Mouse (Mus musculus): ENCODE measurements around the gene Bfsp2.

- TF ChIP-seq POLR2A (IDR thresholded peaks at IDR 0.05; ENCODE audit: control insufficient read depth, extremely low read depth, insufficient read depth, low read length, poor library complexity) (0 out of 2 replicates have a peak, but pooled peaks have one; percentile 44), CTCF (IDR thresholded peaks at IDR 0.05; ENCODE audit: borderline replicate concordance, control insufficient read depth, extremely low read depth, insufficient read depth, low read length, poor library complexity) (no peak)
Measured at GRCm38 (mm10) chr9:103424869-103425268, 55.4 kb downstream of the Bfsp2 start.
